Mouse (Mus musculus): Measurements from ENCODE around the gene Mrps31. TPM values are rescaled to one million over a fixed set of nuclear protein-coding genes. Genes with fewer than 3 reads are reported as not detected.

Mrps31 gene
- total RNA-seq, 2 experiments from 2014 or later, result 10.1 to 11.0 TPM

Other genes with a start within 250 kb of the Mrps31 start
- 18.9 and 45.0 TPM in 2 replicates for gene Nek3, start 244.9 kb upstream of the Mrps31 start, total RNA-seq (2015; ENCODE audit: low replicate concordance)
- gene Nek3, start 244.9 kb upstream of the Mrps31 start, total RNA-seq (2017; ENCODE audit: low replicate concordance), result 39.0 and 46.9 TPM in 2 replicates
- gene Ckap2, start 225.5 kb upstream of the Mrps31 start, total RNA-seq (2015; ENCODE audit: low replicate concordance), result 292 and 294 TPM in 2 replicates
- 270 and 283 TPM in 2 replicates for gene Ckap2, start 225.5 kb upstream of the Mrps31 start, total RNA-seq (2017; ENCODE audit: low replicate concordance)
- 7.1 and 7.2 TPM in 2 replicates for gene Vps36, start 218.6 kb upstream of the Mrps31 start, total RNA-seq (2015; ENCODE audit: low replicate concordance)
- gene Vps36, start 218.6 kb upstream of the Mrps31 start, total RNA-seq (2017; ENCODE audit: low replicate concordance), result 6.0 and 6.1 TPM in 2 replicates
- not detected in 2 replicates for gene Thsd1, start 184.0 kb upstream of the Mrps31 start, total RNA-seq (2015; ENCODE audit: low replicate concordance)
- 0.13 TPM in 1 of 2 replicates, not detected in the other for gene Thsd1, start 184.0 kb upstream of the Mrps31 start, total RNA-seq (2017; ENCODE audit: low replicate concordance)
- gene Tpte, start 127.9 kb upstream of the Mrps31 start, total RNA-seq (2015; ENCODE audit: low replicate concordance), result not detected in 2 replicates
- not detected in 2 replicates for gene Tpte, start 127.9 kb upstream of the Mrps31 start, total RNA-seq (2017; ENCODE audit: low replicate concordance)
- 1.1 and 2.1 TPM in 2 replicates for gene Slc25a15, start 12.8 kb upstream of the Mrps31 start, total RNA-seq (2015; ENCODE audit: low replicate concordance)
- 0.38 and 1.9 TPM in 2 replicates for gene Slc25a15, start 12.8 kb upstream of the Mrps31 start, total RNA-seq (2017; ENCODE audit: low replicate concordance)

Data from erythroid progenitor cell, adult 5-6 weeks (primary cell).